Mouse (Mus musculus): ENCODE results near the gene Kcnk1. TPM values are rescaled to one million over a fixed set of nuclear protein-coding genes. Genes with fewer than 3 reads are reported as not detected.

Kcnk1 gene
- polyA plus RNA-seq, 1 experiment from 2014 or later, result 2.0 TPM

- Histone ChIP-seq H3K4me2 (ENCODE audit: low read depth, low read length) (no peak overlapping the region), H3K9ac (ENCODE audit: low read length) (no peak overlapping the region), H3K27ac (ENCODE audit: low read length) (no peak overlapping the region), H3K9me3 (replicated peaks; ENCODE audit: control insufficient read depth, low read length) (no peaks in the 10 kb centered on the region), H3K4me1 (ENCODE audit: control insufficient read depth, insufficient read depth, low read length) (peaks cover 4% of the 10 kb centered on the region; the same call in 1 of the 2 replicates), H3K4me3 (ENCODE audit: low read length) (no peak overlapping the region), H3K27me3 (ENCODE audit: control insufficient read depth, insufficient read depth, low read length) (no peaks in the 10 kb centered on the region), H3K36me3 (ENCODE audit: control insufficient read depth, insufficient read depth) (no peaks in the 10 kb centered on the region)
- ATAC-seq (replicated peaks; ENCODE audit: extremely low read depth, insufficient read depth, low FRiP score), result no peak
- WGBS, result 71% methylated on average over 11 of the region's 11 CpGs
These were observed 11.5 kb downstream of the Kcnk1 start for GRCm38 (mm10) chr8:126006310-126006990.

DNA sequence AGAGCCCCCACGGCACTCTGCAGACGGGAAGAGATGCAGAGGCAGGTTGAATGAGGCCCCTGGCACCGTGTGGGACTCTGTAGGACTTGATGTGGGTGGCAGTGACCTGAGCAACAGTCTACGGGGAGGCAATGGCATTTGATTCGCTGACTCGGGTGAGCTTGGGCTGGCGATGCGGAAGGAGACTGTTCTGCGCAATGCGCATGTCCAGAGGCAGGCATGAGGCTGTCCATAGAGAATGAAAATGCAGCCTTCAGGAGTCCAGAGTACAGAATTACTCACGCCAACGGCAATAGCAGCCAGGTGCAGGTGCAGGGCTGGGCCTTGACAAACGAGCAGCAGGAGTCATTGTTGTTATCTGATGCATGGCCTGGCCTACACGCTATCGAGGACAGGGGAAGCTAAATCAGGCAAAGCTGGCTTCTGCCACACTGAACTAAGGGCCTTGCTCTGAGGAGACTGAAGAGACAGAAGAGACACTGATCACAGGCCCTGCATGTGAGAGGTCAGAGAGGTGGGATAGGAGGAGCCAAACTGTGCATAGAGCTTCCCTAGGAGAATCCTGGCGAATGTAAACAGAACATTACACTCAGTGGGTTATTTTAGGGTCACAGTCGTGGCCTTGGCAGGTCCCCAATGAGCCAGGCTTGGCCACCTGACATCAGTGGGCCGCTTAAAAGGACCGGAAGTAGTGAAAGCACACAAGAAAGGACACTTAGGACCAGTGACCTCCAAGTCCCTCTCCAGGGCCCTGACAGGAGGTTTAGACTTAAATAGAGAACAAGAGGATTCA is 12.8 kb downstream of the Kcnk1 start:
- Histone ChIP-seq H3K27ac (ENCODE audit: low read length) (no peak overlapping the region), H3K36me3 (ENCODE audit: control insufficient read depth, insufficient read depth) (no peaks in the 10 kb centered on the region), H3K4me2 (ENCODE audit: low read depth, low read length) (no peak overlapping the region), H3K4me1 (ENCODE audit: control insufficient read depth, insufficient read depth, low read length) (no peaks in the 10 kb centered on the region), H3K27me3 (ENCODE audit: control insufficient read depth, insufficient read depth, low read length) (no peaks in the 10 kb centered on the region), H3K9me3 (replicated peaks; ENCODE audit: control insufficient read depth, low read length) (no peaks in the 10 kb centered on the region), H3K4me3 (ENCODE audit: low read length) (no peak overlapping the region), H3K9ac (ENCODE audit: low read length) (no peak overlapping the region)
- WGBS, result 74% methylated on average over 19 of the region's 19 CpGs
- ATAC-seq (replicated peaks; ENCODE audit: extremely low read depth, insufficient read depth, low FRiP score), result no peak

- no peak overlapping the region for H3K4me3 ChIP-seq (ENCODE audit: low read length)
- H3K36me3 ChIP-seq (ENCODE audit: control insufficient read depth, insufficient read depth), result no peaks in the 10 kb centered on the region
- no peaks in the 10 kb centered on the region for H3K9me3 ChIP-seq (replicated peaks; ENCODE audit: control insufficient read depth, low read length)
- no peaks in the 10 kb centered on the region for H3K4me1 ChIP-seq (ENCODE audit: control insufficient read depth, insufficient read depth, low read length)
- no peak overlapping the region for H3K9ac ChIP-seq (ENCODE audit: low read length)
- H3K27me3 ChIP-seq (ENCODE audit: control insufficient read depth, insufficient read depth, low read length), result no peaks in the 10 kb centered on the region
- no peak overlapping the region for H3K27ac ChIP-seq (ENCODE audit: low read length)
- no peak for ATAC-seq (replicated peaks; ENCODE audit: extremely low read depth, insufficient read depth, low FRiP score)
- WGBS, result 82% methylated on average over 2 of the region's 2 CpGs
- H3K4me2 ChIP-seq (ENCODE audit: low read depth, low read length), result no peak overlapping the region
These were observed 14.0 kb downstream of the Kcnk1 start for GRCm38 (mm10) chr8:126008945-126009344.

DNA sequence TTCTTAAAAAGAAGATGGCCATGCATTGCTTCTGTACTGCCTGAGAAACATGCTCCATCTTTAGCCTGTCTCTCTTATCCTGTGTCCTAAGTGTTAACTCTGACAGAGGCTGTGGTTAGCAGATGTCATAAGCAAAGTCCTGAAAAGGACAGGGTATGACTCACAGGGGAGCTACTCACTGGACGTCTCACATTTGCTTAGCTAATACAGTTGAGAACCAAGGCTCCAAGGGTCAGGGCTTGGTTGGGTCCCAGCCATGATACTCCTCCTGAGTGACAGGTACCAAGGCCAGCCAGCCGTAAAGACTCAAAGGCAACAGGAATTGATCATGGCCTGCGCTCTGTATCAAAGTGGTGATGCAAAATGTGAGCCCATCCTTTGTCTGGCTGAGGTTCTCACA is 15.9 kb downstream of the Kcnk1 start:
- Histone ChIP-seq H3K27me3 (ENCODE audit: control insufficient read depth, insufficient read depth, low read length) (no peaks in the 10 kb centered on the region), H3K4me1 (ENCODE audit: control insufficient read depth, insufficient read depth, low read length) (no peaks in the 10 kb centered on the region), H3K4me3 (ENCODE audit: low read length) (no peak overlapping the region), H3K27ac (ENCODE audit: low read length) (no peak overlapping the region), H3K9ac (ENCODE audit: low read length) (no peak overlapping the region), H3K4me2 (ENCODE audit: low read depth, low read length) (no peak overlapping the region), H3K36me3 (ENCODE audit: control insufficient read depth, insufficient read depth) (no peaks in the 10 kb centered on the region), H3K9me3 (replicated peaks; ENCODE audit: control insufficient read depth, low read length) (no peaks in the 10 kb centered on the region)
- 58% methylated on average over 3 of the region's 3 CpGs for WGBS
- ATAC-seq (replicated peaks; ENCODE audit: extremely low read depth, insufficient read depth, low FRiP score), result no peak

DNA sequence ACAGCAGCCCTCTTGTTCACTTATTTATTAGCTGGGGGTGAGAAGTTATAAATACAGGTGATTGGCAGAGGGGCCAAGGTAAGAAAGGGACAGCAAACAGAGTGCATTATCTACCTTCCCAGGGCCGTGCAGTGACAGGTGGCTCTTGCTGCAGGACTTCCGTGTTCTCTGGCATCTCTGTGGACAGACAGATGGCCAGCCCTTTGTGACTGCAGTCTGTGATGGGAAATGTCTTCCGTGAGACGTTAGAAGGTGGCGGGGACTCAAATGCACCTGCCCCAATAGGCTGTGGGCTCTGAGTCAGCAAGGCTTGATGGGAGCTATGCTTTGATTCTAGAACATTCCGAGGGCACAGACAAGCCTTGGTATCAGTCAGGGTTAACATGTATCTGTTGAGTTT is 17.4 kb downstream of the Kcnk1 start:
- no peak overlapping the region for H3K27ac ChIP-seq (ENCODE audit: low read length)
- H3K4me1 ChIP-seq (ENCODE audit: control insufficient read depth, insufficient read depth, low read length), result no peaks in the 10 kb centered on the region
- H3K4me2 ChIP-seq (ENCODE audit: low read depth, low read length), result no peak overlapping the region
- WGBS, result 84% methylated on average over 6 of the region's 6 CpGs
- no peak overlapping the region for H3K4me3 ChIP-seq (ENCODE audit: low read length)
- H3K36me3 ChIP-seq (ENCODE audit: control insufficient read depth, insufficient read depth), result no peaks in the 10 kb centered on the region
- no peak overlapping the region for H3K9ac ChIP-seq (ENCODE audit: low read length)
- H3K9me3 ChIP-seq (replicated peaks; ENCODE audit: control insufficient read depth, low read length), result no peaks in the 10 kb centered on the region
- no peak for ATAC-seq (replicated peaks; ENCODE audit: extremely low read depth, insufficient read depth, low FRiP score)
- no peaks in the 10 kb centered on the region for H3K27me3 ChIP-seq (ENCODE audit: control insufficient read depth, insufficient read depth, low read length)

- H3K27me3 ChIP-seq (ENCODE audit: control insufficient read depth, insufficient read depth, low read length), result no peaks in the 10 kb centered on the region
- no peaks in the 10 kb centered on the region for H3K4me1 ChIP-seq (ENCODE audit: control insufficient read depth, insufficient read depth, low read length)
- no peak for ATAC-seq (replicated peaks; ENCODE audit: extremely low read depth, insufficient read depth, low FRiP score)
- no peak overlapping the region for H3K9ac ChIP-seq (ENCODE audit: low read length)
- H3K36me3 ChIP-seq (ENCODE audit: control insufficient read depth, insufficient read depth), result no peaks in the 10 kb centered on the region
- H3K4me3 ChIP-seq (ENCODE audit: low read length), result no peak overlapping the region
- 91% methylated on average over 5 of the region's 5 CpGs for WGBS
- H3K4me2 ChIP-seq (ENCODE audit: low read depth, low read length), result no peak overlapping the region
- H3K9me3 ChIP-seq (replicated peaks; ENCODE audit: control insufficient read depth, low read length), result no peaks in the 10 kb centered on the region
- H3K27ac ChIP-seq (ENCODE audit: low read length), result no peak overlapping the region
These were observed 18.7 kb downstream of the Kcnk1 start for GRCm38 (mm10) chr8:126013646-126014045.

DNA sequence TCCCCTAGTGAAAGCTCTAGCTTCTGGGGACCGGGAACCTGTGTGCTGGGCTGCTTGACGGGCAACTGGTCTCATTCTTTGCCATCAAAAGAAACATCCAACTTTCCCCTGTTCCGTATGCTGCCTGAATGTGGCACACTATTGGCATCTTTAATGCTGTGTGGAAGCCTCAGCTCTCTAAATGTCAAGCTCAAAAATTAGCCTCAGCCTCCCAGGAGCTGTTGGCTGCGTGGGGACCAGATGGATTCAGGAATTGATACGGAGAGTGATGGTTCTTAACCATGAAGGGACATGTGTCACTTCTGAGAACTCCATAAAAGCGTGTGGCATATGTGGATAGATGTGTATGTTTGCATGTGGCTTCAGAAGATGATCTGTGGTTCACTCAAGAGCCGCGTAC is 27.0 kb downstream of the Kcnk1 start:
- Histone ChIP-seq H3K9me3 (replicated peaks; ENCODE audit: control insufficient read depth, low read length) (no peaks in the 10 kb centered on the region), H3K9ac (ENCODE audit: low read length) (no peak overlapping the region), H3K4me2 (ENCODE audit: low read depth, low read length) (no peak overlapping the region), H3K4me3 (ENCODE audit: low read length) (no peak overlapping the region), H3K27ac (ENCODE audit: low read length) (no peak overlapping the region), H3K27me3 (ENCODE audit: control insufficient read depth, insufficient read depth, low read length) (no peaks in the 10 kb centered on the region), H3K36me3 (ENCODE audit: control insufficient read depth, insufficient read depth) (no peaks in the 10 kb centered on the region), H3K4me1 (ENCODE audit: control insufficient read depth, insufficient read depth, low read length) (no peaks in the 10 kb centered on the region)
- 85% methylated on average over 8 of the region's 8 CpGs for WGBS
- no peak for ATAC-seq (replicated peaks; ENCODE audit: extremely low read depth, insufficient read depth, low FRiP score)

DNA sequence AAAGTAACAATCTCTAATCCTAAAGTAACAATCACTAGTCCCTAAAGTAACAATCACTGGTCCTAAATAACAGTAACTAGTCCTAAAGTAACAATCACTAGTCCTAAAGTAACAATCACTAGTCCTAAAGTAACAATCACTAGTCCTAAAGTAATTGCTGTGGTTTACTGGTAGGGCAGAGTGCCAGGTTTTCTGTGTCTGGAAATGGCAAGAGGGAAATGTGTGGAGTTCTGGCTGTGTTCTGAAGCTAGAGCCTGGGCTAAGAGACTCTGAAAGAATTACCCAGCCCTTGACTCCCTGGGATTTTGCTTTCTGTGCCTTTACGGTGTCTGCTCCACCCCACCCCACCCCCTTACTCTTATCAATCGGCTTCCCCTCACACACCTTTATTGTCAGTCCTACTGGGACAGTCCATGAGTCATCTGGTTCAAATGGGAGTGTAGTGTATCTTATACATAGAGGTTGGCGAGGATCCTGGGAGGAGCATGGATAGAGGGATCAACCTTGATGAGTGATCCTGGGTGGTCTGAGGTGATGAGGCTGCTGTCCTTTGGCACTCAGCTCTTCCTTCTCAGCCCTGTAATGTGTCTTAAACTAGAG is 28.8 kb downstream of the Kcnk1 start:
- no peaks in the 10 kb centered on the region for H3K9me3 ChIP-seq (replicated peaks; ENCODE audit: control insufficient read depth, low read length)
- H3K4me3 ChIP-seq (ENCODE audit: low read length), result no peak overlapping the region
- no peak overlapping the region for H3K4me2 ChIP-seq (ENCODE audit: low read depth, low read length)
- no peak overlapping the region for H3K9ac ChIP-seq (ENCODE audit: low read length)
- ATAC-seq (replicated peaks; ENCODE audit: extremely low read depth, insufficient read depth, low FRiP score), result no peak
- WGBS, result 56% methylated on average over 3 of the region's 3 CpGs
- no peaks in the 10 kb centered on the region for H3K4me1 ChIP-seq (ENCODE audit: control insufficient read depth, insufficient read depth, low read length)
- H3K27ac ChIP-seq (ENCODE audit: low read length), result no peak overlapping the region
- H3K27me3 ChIP-seq (ENCODE audit: control insufficient read depth, insufficient read depth, low read length), result no peaks in the 10 kb centered on the region
- no peaks in the 10 kb centered on the region for H3K36me3 ChIP-seq (ENCODE audit: control insufficient read depth, insufficient read depth)

- Histone ChIP-seq H3K9me3 (replicated peaks; ENCODE audit: control insufficient read depth, low read length) (no peaks in the 10 kb centered on the region), H3K9ac (ENCODE audit: low read length) (no peak overlapping the region), H3K4me1 (ENCODE audit: control insufficient read depth, insufficient read depth, low read length) (no peaks in the 10 kb centered on the region), H3K27ac (ENCODE audit: low read length) (no peak overlapping the region), H3K4me3 (ENCODE audit: low read length) (no peak overlapping the region), H3K36me3 (ENCODE audit: control insufficient read depth, insufficient read depth) (no peaks in the 10 kb centered on the region), H3K4me2 (ENCODE audit: low read depth, low read length) (no peak overlapping the region), H3K27me3 (ENCODE audit: control insufficient read depth, insufficient read depth, low read length) (no peaks in the 10 kb centered on the region)
- ATAC-seq (replicated peaks; ENCODE audit: extremely low read depth, insufficient read depth, low FRiP score), result no peak
- WGBS, result 81% methylated on average over 16 of the region's 16 CpGs
These were observed 29.9 kb downstream of the Kcnk1 start for GRCm38 (mm10) chr8:126024891-126025290.
